Mouse (Mus musculus): Measurements from ENCODE around the gene Gm42674.

The Gm42674 gene

DNA sequence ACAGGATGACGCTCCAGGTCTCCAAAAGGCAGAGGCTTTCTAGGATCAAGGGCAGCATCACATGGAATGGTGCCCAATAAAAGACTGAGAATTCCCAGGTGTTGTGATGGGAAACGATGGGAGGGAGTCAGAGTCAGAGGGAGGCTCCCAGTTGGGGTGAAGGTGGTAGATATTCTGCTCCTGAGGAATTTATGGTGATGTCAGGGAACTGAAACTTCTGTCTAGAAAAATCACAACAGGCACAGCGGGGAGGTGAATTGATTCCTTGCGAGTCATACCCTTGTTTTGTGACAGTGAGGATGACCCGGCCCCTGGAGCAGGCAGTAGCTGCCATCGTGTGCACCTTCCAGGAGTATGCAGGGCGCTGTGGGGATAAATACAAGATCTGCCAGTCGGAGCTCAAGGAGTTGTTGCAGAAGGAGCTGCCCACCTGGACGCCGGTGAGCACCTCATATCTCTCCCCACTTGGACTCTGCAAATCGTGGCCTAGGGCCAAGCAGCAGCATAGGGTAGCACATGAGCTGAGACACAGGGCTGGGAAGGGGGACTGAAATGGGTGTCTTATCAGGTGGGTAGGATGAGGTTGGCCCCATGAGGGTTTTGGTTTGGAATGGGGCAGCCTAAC lies at the start of gene Gm42674:
Gm42674 (plus strand) TSS at position 419 of the 625 bp plus-strand sequence.
- DNase-seq = no peak

- no peak for DNase-seq
Observed at GRCm38 (mm10) chr3:90552231-90552630, 49.5 kb upstream of the Gm42674 start.

DNA sequence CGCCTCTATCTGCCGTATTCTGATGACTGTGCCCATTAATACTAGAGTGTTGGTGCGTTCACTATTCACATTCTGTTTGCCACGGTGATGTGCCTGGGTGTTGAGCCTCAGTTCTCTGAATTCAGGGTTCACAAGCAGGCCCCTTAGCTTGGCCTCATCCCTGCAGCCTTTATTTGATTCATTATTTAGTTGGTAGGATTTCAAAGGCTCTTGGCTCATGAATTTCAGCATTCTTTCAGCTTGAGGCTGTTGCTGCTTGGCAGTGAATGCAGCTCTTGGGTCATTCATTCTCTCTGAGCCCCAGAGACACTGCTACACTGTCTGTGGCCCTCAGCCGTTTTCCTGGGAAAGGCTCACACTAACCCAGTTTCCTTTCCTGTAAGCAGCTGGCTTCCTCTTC lies 45.8 kb upstream of the Gm42674 start:
- DNase-seq = no peak

- DNase-seq = no peak
Observed at GRCm38 (mm10) chr3:90560008-90560628, 41.6 kb upstream of the Gm42674 start, which contains the start of gene S100a3. Gene S100a3, plus strand, starts transcription at chr3:90560578.

DNA sequence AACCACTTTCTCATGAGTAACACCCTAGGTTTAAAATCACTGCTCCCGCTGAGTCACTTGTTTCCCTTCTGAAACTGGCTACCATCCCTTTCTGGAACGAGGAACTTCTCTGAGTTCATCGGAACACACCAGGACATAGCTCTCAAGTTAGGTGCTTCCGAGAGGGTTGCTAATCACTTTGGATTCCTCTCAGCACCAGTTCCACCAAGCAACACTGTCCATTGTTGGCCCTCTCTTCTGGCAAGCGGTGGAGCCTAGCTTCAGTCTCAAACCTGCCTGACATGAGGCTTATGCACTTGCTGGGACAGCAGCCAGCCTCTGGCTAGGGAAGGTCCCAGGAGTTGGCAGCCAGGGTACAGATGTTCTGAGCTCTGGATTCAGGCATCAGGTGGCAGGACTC lies 27.0 kb upstream of the Gm42674 start:
- no peak for DNase-seq

DNA sequence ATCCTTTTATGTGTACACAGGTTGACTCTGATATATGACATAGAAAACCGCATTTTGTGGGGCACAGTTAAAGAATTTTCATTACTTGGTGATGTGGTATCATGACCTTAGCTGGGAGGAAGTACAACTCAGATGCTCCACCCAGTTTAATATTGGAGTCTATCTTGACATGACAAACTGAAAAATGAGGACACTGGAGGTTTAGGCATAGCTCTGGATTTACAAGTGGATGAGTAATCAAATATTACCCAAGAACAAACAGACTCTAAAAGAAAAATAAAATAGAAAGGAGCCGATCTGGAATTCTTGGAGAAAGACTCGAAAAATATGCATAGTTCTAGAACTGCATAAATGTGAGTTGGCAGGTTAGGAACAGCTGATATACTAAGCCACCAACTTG lies 26.4 kb upstream of the Gm42674 start:
- DNase-seq = no peak

DNA sequence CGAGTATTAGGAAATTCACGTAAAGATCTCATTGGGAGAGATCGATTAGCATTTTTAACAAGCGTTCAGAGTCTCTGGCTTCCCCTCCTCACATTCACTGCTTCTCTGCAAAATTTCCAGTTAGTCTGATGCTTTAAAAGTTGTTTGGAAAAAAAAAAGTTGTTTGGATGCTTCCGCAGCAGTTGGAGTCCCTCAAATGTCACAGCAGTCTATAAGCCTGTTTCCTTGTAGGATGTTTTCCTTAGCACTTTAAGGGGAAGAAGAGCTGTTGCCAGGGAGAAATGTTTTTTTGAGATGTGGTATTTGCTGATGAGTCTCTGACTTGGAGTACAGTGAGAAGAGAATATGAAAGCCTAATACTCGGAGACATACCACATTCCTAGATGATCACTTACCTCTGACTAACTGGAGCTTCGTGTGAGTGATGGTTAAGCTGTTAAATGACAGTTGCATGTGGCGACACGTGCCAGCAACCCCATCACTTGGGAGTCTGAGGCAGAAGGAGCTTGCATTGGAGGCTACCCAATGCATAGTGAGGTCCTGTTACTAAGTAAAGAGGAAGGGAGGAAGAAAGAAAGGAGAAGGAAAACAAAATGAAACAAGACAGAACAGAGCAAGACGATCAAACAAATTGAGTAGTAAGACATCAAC lies 25.2 kb upstream of the Gm42674 start:
- DNase-seq = no peak

GRCm38 (mm10) chr3:90579433-90579832 lies 22.3 kb upstream of the Gm42674 start:
- no peak for DNase-seq

DNA sequence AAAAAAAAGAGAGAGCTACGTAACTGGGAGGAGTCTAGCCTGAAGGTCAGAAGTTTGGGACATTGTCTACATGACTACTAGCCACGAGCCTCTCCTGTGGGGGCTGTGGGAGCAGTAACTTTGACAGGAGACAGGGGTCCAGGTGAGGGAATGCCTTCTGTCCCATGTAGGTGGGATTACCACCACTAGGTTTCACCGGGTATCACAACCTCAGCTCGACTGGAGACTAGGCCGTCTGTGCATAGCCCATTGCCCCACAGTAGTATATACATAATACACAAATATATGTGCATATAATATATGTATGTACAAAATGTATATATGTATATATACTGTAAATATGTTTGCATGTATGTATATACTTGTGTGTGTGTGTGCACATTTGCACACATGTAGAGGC lies 20.6 kb upstream of the Gm42674 start:
- no peak for DNase-seq

DNA sequence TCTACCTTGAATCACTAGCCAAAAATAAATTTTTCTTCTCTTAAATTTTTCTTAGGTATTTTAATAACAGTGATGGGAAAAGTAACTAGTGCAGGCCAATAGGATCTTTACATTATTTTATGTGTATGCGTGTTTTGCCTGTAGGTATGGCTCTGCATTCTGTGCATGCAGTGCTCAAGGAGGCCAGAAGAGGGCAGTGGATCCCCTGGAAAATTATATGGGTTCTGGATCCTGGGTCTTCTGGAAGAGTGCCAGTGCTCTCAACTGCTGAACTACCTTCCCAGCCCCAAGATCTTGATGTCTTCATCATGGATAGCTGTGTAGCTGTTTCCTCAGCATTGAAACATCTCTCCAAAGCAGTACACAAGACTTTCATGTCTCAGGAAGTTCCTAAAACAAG lies 19.5 kb upstream of the Gm42674 start:
- DNase-seq = no peak

GRCm38 (mm10) chr3:90582556-90582955 lies 19.1 kb upstream of the Gm42674 start:
- DNase-seq = no peak

- DNase-seq = peak; percentile 41 to 57
Observed at GRCm38 (mm10) chr3:90583893-90584292, 17.8 kb upstream of the Gm42674 start.

DNA sequence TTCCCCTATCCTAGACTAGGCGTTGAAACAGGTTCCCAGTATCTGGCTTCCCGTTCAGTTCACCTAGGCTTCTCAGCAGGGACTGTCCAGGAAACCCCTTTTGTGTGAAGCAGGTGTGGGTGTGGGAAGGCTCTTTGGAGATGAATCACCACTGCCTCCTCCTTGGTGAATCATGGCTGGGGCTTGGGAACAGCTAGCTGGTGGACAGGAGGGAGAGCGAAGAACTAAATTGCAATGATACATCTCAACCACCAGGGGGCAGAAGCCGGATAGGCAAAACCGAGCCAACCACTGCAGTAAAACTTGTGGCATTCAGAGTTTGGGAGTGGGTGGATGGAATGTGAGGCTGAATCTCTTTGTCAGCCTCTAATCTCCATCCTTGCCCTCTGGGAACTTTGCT lies 16.1 kb upstream of the Gm42674 start:
- peak; percentile 36 to 38 for DNase-seq

- no peak for DNase-seq
Observed at GRCm38 (mm10) chr3:90586016-90586643, 15.6 kb upstream of the Gm42674 start.

DNA sequence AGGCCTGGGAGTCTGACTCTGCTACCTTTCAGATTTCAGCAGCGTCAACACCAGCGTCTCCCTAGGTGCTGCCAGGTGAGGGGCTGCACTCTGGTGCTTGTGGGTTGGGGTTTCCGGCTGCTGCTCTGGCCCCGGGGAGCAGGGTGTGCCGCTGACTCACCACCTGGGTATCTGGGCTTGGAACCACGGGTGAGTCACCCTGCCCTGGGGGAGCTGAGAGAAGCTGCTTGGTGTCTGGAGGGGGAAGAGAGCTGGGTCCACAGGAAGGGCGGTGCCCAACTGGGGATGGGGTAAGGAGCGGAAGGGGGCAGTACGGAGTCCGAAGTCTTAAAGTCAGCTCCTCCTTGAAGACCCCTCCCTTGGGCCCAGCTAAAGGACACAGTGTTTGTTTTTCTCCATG lies 14.8 kb upstream of the Gm42674 start:
- DNase-seq = peak in 1 of 2 experiments; percentile 25

DNA sequence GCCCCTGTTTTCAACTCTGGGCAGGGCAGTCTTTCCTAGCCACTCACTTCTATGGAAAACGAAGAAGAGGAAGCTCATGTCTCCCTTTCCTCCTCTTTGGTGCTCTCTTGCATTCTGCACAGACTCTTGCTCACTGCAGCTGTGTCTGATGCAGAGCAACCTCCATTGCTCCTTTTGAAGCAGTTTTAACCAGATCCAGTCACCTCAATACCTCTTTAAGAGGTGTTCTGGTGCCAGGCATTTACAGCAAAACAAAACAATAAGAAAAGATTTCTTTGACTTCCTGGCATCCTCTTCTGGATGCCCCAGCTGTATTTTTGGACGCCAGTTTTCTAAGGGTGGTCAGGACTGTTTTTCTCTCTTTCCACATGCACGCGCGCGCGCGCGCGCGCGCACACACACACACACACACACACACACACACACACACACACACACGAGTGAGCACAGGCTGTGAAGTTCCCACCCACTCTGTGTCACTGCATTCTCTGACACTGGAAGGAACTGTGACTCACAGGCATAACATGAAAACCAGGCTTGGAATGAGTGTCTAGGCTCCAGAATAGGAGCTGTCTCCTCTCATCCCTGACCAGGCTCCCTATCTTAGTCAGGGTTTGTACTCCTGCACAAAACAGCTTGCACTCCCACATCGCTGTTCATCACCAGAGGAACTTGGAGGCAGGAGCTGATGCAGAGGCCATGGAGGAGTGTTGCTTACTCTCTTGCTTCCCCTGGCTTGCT lies 14.2 kb upstream of the Gm42674 start:
- DNase-seq = no peak

DNA sequence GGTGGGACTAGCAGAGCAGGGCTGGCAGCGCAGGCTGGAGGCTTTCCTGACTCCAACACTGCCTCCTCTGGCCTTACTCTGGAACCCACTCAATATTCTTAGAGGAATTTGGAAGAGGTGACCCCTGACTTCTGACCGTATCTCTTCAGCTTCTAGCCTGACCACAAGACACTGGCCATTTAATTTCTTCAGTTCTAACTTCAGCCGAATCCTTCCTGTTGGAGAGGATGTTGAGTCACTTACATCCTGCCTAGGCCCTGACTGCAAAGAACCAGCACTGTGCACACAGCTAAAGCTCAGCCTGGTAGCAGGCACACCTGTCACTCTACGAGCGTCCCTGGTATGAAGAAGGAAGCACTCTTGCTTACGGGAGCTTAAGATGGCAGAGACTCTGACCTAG lies 12.3 kb upstream of the Gm42674 start:
- DNase-seq = no peak

- no peak for DNase-seq
Observed at GRCm38 (mm10) chr3:90589947-90590346, 11.8 kb upstream of the Gm42674 start, which contains the start of gene S100a2. Gene S100a2, plus strand, starts transcription at chr3:90590247.

DNA sequence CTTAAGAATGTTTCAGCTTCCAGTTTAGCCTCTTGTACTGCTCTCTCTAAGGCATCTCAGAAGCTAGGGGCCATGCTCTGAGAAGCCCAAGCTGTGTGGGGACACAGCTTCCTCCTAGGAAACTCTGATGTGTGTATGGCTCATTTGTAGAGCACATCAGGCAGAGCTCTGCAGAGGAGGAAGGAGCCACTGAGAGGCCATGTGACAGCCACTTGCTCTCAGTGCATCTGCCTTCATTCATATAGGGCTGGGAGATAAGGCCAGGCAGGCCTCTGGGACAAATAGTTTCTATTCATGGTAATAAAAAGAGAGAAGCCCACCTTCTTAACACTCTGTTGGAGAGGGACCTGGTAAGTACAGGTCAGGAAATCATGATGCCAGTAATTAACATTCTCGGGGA lies 7.2 kb upstream of the Gm42674 start:
- no peak for DNase-seq

- no peak for DNase-seq
Observed at GRCm38 (mm10) chr3:90595556-90595955, 6.1 kb upstream of the Gm42674 start.

- DNase-seq = no peak
Observed at GRCm38 (mm10) chr3:90596810-90597209, 4.9 kb upstream of the Gm42674 start.

DNA sequence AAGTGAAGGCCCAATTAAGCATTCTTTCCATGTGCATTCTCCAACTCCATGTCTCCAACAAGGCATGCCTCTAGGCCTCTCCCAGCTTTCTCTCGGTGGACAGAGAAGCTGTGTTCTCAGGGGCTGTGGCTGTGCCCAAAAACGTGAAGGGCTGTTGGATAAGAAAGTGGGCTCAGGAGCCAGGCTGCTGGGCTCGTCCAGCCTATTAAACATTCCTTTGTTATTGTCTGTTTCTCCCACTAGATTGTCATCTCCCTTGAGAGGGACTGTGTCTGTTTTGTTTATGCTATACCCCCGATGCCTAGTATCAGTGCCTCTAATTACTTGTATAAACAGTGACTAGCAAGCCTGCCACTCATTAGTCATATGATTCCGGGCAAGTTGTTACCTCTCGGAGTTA lies 4.0 kb upstream of the Gm42674 start:
- no peak for DNase-seq

- no peak for DNase-seq
Observed at GRCm38 (mm10) chr3:90598212-90598611, 3.5 kb upstream of the Gm42674 start.
